Mouse (Mus musculus): ENCODE data around the gene Lifr. TPM values are rescaled to one million over a fixed set of nuclear protein-coding genes. Genes with fewer than 3 reads are reported as not detected.

The Lifr gene
- polyA plus RNA-seq, 1 experiment from 2014 or later: 35.2 TPM

- H3K36me3 ChIP-seq (replicated peaks; ENCODE audit: control insufficient read depth, insufficient read depth): no peaks in the 10 kb centered on the region
- no peaks in the 10 kb centered on the region for H3K9me3 ChIP-seq (ENCODE audit: control insufficient read depth, low read length)
- 31% methylated on average over 4 of the region's 4 CpGs for WGBS
- H3K4me3 ChIP-seq (replicated peaks; ENCODE audit: low read length): no peak overlapping the region
- 0 out of 2 replicates have a peak overlapping the region, but pooled peaks have one; percentile 4 for H3K27ac ChIP-seq
- no peak overlapping the region for H3K9ac ChIP-seq
- DNase-seq (ENCODE audit: low spot score) (no peak), ATAC-seq (ENCODE audit: low FRiP score) (peak; percentile 21; the same call in 1 of the 2 replicates)
- 0 out of 2 replicates have a peak, but pooled peaks cover 5% of the 10 kb centered on the region for H3K4me1 ChIP-seq (replicated peaks; ENCODE audit: control insufficient read depth, insufficient read depth, low read length)
- no peak overlapping the region for H3K4me2 ChIP-seq (replicated peaks)
- no peaks in the 10 kb centered on the region for H3K27me3 ChIP-seq (ENCODE audit: control insufficient read depth, insufficient read depth, low read length)
These were observed 28.3 kb upstream of the Lifr start for GRCm38 (mm10) chr15:7061995-7062697.

DNA sequence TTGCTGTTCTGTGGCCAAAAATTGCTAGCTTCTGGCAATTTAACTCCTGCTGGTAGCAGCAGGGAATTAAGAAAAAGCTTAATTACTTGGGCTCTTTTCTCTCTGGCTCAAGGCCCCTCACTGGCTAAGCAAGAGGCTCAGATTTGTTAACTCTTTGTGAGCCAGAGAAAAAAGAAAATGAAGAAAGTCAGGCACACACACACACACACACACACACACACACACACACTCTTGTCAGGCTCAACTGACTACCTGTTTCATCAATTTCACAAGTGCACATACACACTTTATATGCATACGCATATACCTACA lies 27.8 kb upstream of the Lifr start:
- Histone ChIP-seq H3K4me2 (replicated peaks) (no peak overlapping the region), H3K9me3 (ENCODE audit: control insufficient read depth, low read length) (no peaks in the 10 kb centered on the region), H3K27me3 (ENCODE audit: control insufficient read depth, insufficient read depth, low read length) (no peaks in the 10 kb centered on the region), H3K36me3 (replicated peaks; ENCODE audit: control insufficient read depth, insufficient read depth) (no peaks in the 10 kb centered on the region), H3K4me3 (replicated peaks; ENCODE audit: low read length) (no peak overlapping the region), H3K4me1 (replicated peaks; ENCODE audit: control insufficient read depth, insufficient read depth, low read length) (0 out of 2 replicates have a peak, but pooled peaks cover 5% of the 10 kb centered on the region), H3K27ac (0 out of 2 replicates have a peak overlapping the region, but pooled peaks have one; percentile 4), H3K9ac (no peak overlapping the region)
- ATAC-seq (ENCODE audit: low FRiP score) (peak; percentile 34; the same call in 1 of the 2 replicates), DNase-seq (ENCODE audit: low spot score) (peak; percentile 40)
- 92% methylated on average over 1 of the region's 1 CpGs for WGBS

DNA sequence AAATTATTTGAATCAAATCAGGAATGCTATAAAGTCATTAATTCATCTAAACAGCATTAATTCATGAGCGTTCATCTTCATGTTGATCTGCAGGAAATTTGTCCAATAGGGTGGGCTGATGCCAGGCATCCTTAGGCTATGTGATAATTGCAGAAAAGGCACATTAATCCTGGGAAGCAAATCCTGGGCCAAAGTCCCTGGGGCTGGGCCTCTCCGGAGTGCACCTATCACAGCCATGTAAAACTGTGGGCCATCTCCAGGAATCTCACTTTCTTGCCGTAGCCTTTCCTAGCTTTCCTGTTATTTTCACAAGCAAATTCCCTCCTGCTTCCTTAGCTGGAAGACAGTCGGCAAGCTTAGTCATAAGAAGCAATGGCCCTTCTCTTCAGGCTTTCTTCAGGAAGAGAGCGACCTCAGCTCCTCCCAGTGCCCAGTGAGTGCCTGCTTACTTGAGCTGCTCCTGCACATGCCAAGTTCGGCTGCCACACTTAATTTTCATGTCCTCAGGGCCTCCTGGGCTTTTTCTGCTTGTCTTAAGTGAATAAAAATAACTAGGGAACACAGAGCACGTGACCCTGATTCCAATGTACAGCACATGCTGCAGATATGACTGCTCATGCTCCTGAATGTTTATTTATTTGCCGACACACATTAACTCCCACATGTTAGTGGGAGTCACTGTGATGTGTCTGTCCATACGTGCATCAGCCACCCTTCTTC lies 26.7 kb upstream of the Lifr start:
- Histone ChIP-seq H3K4me3 (replicated peaks; ENCODE audit: low read length) (no peak overlapping the region), H3K4me2 (replicated peaks) (no peak overlapping the region), H3K4me1 (replicated peaks; ENCODE audit: control insufficient read depth, insufficient read depth, low read length) (0 out of 2 replicates have a peak, but pooled peaks cover 5% of the 10 kb centered on the region), H3K9ac (no peak overlapping the region), H3K27ac (no peak overlapping the region), H3K27me3 (ENCODE audit: control insufficient read depth, insufficient read depth, low read length) (no peaks in the 10 kb centered on the region), H3K36me3 (replicated peaks; ENCODE audit: control insufficient read depth, insufficient read depth) (no peaks in the 10 kb centered on the region), H3K9me3 (ENCODE audit: control insufficient read depth, low read length) (no peaks in the 10 kb centered on the region)
- ATAC-seq (ENCODE audit: low FRiP score) (no peak), DNase-seq (ENCODE audit: low spot score) (no peak)
- 71% methylated on average over 9 of the region's 9 CpGs for WGBS

GRCm38 (mm10) chr15:7064992-7065523 lies 25.4 kb upstream of the Lifr start:
- 85% methylated on average over 14 of the region's 14 CpGs for WGBS

GRCm38 (mm10) chr15:7065624-7066023 lies 24.8 kb upstream of the Lifr start:
- H3K4me3 ChIP-seq (replicated peaks; ENCODE audit: low read length): no peak overlapping the region
- 0 out of 2 replicates have a peak, but pooled peaks cover 5% of the 10 kb centered on the region for H3K4me1 ChIP-seq (replicated peaks; ENCODE audit: control insufficient read depth, insufficient read depth, low read length)
- no peaks in the 10 kb centered on the region for H3K27me3 ChIP-seq (ENCODE audit: control insufficient read depth, insufficient read depth, low read length)
- no peak for ATAC-seq (ENCODE audit: low FRiP score)
- WGBS: 87% methylated on average over 5 of the region's 5 CpGs
- no peaks in the 10 kb centered on the region for H3K9me3 ChIP-seq (ENCODE audit: control insufficient read depth, low read length)
- no peak overlapping the region for H3K9ac ChIP-seq
- DNase-seq (ENCODE audit: low spot score): no peak
- no peak overlapping the region for H3K27ac ChIP-seq
- H3K4me2 ChIP-seq (replicated peaks): no peak overlapping the region
- H3K36me3 ChIP-seq (replicated peaks; ENCODE audit: control insufficient read depth, insufficient read depth): no peaks in the 10 kb centered on the region

More at GRCm38 (mm10) chr15:7064992-7065523, 25.4 kb upstream of the Lifr start:
- 0 out of 2 replicates have a peak, but pooled peaks cover 5% of the 10 kb centered on the region for H3K4me1 ChIP-seq (replicated peaks; ENCODE audit: control insufficient read depth, insufficient read depth, low read length)
- H3K27me3 ChIP-seq (ENCODE audit: control insufficient read depth, insufficient read depth, low read length): no peaks in the 10 kb centered on the region
- no peaks in the 10 kb centered on the region for H3K36me3 ChIP-seq (replicated peaks; ENCODE audit: control insufficient read depth, insufficient read depth)
- no peak overlapping the region for H3K4me2 ChIP-seq (replicated peaks)
- no peak overlapping the region for H3K27ac ChIP-seq
- ATAC-seq (ENCODE audit: low FRiP score) (no peak), DNase-seq (ENCODE audit: low spot score) (no peak)
- H3K4me3 ChIP-seq (replicated peaks; ENCODE audit: low read length): no peak overlapping the region
- H3K9ac ChIP-seq: no peak overlapping the region
- no peaks in the 10 kb centered on the region for H3K9me3 ChIP-seq (ENCODE audit: control insufficient read depth, low read length)

GRCm38 (mm10) chr15:7066752-7067151 lies 23.7 kb upstream of the Lifr start:
- H3K4me2 ChIP-seq (replicated peaks): no peak overlapping the region
- H3K4me1 ChIP-seq (replicated peaks; ENCODE audit: control insufficient read depth, insufficient read depth, low read length): 0 out of 2 replicates have a peak, but pooled peaks cover 9% of the 10 kb centered on the region
- no peak overlapping the region for H3K27ac ChIP-seq
- WGBS: 87% methylated on average over 3 of the region's 3 CpGs
- ATAC-seq (ENCODE audit: low FRiP score) (no peak), DNase-seq (ENCODE audit: low spot score) (no peak)
- H3K4me3 ChIP-seq (replicated peaks; ENCODE audit: low read length): no peak overlapping the region
- no peaks in the 10 kb centered on the region for H3K27me3 ChIP-seq (ENCODE audit: control insufficient read depth, insufficient read depth, low read length)
- H3K36me3 ChIP-seq (replicated peaks; ENCODE audit: control insufficient read depth, insufficient read depth): no peaks in the 10 kb centered on the region
- no peaks in the 10 kb centered on the region for H3K9me3 ChIP-seq (ENCODE audit: control insufficient read depth, low read length)
- H3K9ac ChIP-seq: no peak overlapping the region

DNA sequence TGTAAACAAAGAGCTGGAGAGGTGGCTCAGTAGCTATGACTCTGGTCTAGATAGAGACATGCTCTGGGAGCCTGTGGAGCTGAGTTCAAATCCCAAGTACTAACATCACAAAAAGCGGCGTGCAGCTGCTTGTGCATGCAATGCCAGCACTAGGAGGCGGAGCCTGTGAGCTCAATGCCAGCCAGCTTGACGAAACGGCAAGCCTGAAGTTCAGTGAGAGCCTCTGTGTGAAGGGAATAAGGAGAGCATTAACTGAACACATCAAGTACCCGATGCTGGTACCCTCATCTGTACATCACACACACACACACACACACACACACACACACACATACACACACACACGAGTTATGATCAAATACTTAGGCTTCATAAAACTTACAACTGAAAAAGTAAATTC lies 21.0 kb upstream of the Lifr start:
- H3K9ac ChIP-seq: no peak overlapping the region
- H3K27me3 ChIP-seq (ENCODE audit: control insufficient read depth, insufficient read depth, low read length): no peaks in the 10 kb centered on the region
- no peak overlapping the region for H3K4me2 ChIP-seq (replicated peaks)
- H3K4me3 ChIP-seq (replicated peaks; ENCODE audit: low read length): no peak overlapping the region
- H3K9me3 ChIP-seq (ENCODE audit: control insufficient read depth, low read length): no peaks in the 10 kb centered on the region
- DNase-seq (ENCODE audit: low spot score): no peak
- WGBS: 48% methylated on average over 7 of the region's 7 CpGs
- no peak overlapping the region for H3K27ac ChIP-seq
- no peak for ATAC-seq (ENCODE audit: low FRiP score)
- H3K4me1 ChIP-seq (replicated peaks; ENCODE audit: control insufficient read depth, insufficient read depth, low read length): 0 out of 2 replicates have a peak, but pooled peaks cover 4% of the 10 kb centered on the region
- H3K36me3 ChIP-seq (replicated peaks; ENCODE audit: control insufficient read depth, insufficient read depth): no peaks in the 10 kb centered on the region

DNA sequence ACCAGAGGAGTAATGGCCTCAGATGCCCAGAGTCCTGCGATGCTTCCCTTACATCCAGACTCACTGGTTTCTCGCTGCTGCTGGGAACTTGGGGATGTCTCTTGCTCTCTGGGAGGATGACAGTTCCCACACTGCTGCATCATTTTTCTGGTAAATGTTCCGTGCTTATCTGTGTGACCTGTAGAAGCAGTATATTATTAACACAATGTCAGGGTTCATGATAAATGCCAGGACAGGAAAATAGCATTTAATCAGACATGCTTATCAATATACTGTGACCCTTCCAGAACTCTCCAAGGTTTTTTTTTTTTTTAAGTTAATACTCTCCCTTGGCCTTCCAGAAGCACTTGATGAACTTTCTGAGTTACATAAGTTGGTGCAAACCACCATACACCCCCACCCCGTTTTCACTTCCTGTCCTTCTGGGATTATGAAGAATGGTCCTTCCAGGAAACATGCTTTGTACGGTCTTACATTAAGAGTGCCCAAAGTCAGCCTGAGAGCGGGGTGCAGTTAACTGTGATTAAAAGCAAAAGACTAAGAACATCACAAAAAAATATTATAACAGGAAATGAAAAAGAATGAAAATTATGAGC lies 20.1 kb upstream of the Lifr start:
- Histone ChIP-seq H3K27ac (no peak overlapping the region), H3K4me2 (replicated peaks) (no peak overlapping the region), H3K9ac (no peak overlapping the region), H3K4me1 (replicated peaks; ENCODE audit: control insufficient read depth, insufficient read depth, low read length) (0 out of 2 replicates have a peak, but pooled peaks cover 4% of the 10 kb centered on the region), H3K9me3 (ENCODE audit: control insufficient read depth, low read length) (no peaks in the 10 kb centered on the region), H3K4me3 (replicated peaks; ENCODE audit: low read length) (no peak overlapping the region), H3K36me3 (replicated peaks; ENCODE audit: control insufficient read depth, insufficient read depth) (no peaks in the 10 kb centered on the region), H3K27me3 (ENCODE audit: control insufficient read depth, insufficient read depth, low read length) (no peaks in the 10 kb centered on the region)
- ATAC-seq (ENCODE audit: low FRiP score) (no peak), DNase-seq (ENCODE audit: low spot score) (no peak)
- WGBS: 82% methylated on average over 6 of the region's 6 CpGs

DNA sequence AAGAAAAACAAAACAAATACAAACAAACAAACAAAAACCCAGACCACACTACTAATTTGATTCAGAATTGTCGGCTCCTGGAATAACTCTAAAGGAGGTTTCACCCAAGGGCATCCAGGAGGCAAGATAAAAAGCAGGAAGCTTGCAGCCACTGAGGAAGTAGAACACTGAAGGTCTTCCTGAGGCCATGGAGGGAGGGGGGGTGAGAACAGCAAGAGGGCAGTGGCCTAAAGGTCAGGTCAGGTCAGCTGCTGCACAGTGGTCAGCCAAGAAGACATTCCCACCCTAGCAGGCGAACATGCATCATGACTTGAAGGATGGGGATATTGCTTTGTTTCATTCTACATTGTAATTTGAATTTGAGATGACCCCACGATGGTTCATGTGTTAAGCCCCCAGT lies 17.1 kb upstream of the Lifr start:
- H3K4me1 ChIP-seq (replicated peaks; ENCODE audit: control insufficient read depth, insufficient read depth, low read length): 0 out of 2 replicates have a peak, but pooled peaks cover 4% of the 10 kb centered on the region
- no peak overlapping the region for H3K4me3 ChIP-seq (replicated peaks; ENCODE audit: low read length)
- WGBS: 66% methylated on average over 3 of the region's 3 CpGs
- no peak overlapping the region for H3K27ac ChIP-seq
- DNase-seq (ENCODE audit: low spot score) (no peak), ATAC-seq (ENCODE audit: low FRiP score) (no peak)
- H3K9me3 ChIP-seq (ENCODE audit: control insufficient read depth, low read length): no peaks in the 10 kb centered on the region
- no peak overlapping the region for H3K9ac ChIP-seq
- no peak overlapping the region for H3K4me2 ChIP-seq (replicated peaks)
- no peaks in the 10 kb centered on the region for H3K27me3 ChIP-seq (ENCODE audit: control insufficient read depth, insufficient read depth, low read length)
- no peaks in the 10 kb centered on the region for H3K36me3 ChIP-seq (replicated peaks; ENCODE audit: control insufficient read depth, insufficient read depth)
